Mouse (Mus musculus): Measurements from ENCODE around the gene Snai1.

DNA sequence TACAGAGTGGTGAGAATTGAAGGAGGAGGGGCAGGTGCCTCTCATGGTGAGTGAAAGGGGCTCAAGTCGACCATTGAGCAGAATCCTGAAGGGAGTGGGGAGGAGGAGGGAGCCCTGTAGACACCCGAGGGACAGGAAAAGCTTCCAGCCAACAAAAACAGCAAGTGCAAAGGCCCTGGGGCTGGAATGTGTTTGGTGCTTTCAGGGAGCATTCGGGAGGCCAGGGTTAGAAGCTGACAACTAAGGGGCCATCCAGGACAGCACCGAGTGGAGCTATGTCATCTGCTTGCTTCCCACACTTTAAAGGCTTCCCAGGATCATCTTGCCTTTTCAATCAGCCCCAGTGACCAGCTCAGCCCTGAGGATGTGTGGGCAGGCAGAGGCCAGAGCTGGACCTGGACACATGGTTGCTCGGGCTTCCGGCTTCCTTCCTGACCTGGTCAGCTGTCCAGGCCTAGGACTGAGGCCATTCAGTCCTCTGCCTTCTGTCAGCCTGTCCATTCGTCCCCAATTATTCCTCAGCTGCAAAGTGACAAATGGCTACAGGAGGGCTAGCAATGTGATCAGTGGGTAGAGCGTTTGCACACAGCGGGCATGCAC, 39.3 kb downstream of the Snai1 start:
- TF ChIP-seq POLR2A (IDR thresholded peaks at IDR 0.05; ENCODE audit: borderline replicate concordance, control insufficient read depth, low read depth, low read length), result no peak
- no peak for TF ChIP-seq CTCF (IDR thresholded peaks at IDR 0.05; ENCODE audit: control insufficient read depth, insufficient read depth, low read length)

All from bone marrow, adult 2 months (tissue).